Mouse (Mus musculus): Measurements from ENCODE around the gene Gm49383.

Gm49383 gene

DNA sequence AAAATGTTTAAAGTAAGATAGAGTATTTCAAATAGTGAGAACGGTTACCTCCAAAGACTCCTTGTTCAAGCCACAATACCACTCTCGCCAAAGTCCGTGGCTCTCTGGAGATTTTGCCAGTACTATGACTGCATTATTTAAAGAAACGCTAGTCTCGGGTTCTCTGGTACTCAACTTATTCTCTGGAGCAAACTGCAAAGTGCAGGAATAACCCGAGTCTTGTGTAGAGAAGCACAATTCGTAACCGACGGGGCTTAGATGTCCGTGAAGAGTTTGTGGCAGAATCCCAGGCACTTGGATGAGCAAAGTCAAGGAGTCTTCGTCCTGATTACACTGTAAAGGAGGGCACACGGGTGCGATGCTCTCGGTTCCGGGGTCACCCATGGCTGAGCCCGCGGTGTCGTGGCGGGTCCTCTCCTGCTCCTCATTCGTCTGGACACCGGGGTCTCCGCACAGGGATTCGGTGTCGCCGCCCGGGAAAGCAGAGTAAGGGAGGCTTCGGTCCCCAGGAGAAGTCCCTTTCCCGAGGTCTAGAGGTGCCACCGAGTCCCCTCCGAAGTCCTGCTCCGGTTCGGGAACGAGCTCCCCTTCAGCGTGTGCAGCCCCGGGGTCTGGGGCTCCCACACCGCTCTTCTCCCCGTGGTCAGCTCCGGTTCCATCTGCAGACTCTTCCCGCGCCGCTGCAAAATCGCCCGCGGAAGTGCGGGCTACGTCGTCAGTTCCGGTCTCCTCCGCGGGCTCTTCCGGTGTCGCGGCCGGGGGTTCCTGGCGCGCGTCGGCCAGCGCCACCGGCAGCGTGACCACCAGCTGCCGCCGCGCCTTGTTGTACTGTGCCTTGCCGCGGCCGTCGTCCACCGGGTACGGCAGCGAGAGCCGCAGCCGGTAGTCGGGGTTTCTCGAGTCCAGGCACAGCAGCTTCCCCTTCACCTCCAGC is at the start of gene Gm49383:
Gene Gm49383 (minus strand): TSS at position 661 of the 934 bp plus-strand sequence.
- in situ Hi-C loops (cut with MboI, MseI) = no loop called here

DNA sequence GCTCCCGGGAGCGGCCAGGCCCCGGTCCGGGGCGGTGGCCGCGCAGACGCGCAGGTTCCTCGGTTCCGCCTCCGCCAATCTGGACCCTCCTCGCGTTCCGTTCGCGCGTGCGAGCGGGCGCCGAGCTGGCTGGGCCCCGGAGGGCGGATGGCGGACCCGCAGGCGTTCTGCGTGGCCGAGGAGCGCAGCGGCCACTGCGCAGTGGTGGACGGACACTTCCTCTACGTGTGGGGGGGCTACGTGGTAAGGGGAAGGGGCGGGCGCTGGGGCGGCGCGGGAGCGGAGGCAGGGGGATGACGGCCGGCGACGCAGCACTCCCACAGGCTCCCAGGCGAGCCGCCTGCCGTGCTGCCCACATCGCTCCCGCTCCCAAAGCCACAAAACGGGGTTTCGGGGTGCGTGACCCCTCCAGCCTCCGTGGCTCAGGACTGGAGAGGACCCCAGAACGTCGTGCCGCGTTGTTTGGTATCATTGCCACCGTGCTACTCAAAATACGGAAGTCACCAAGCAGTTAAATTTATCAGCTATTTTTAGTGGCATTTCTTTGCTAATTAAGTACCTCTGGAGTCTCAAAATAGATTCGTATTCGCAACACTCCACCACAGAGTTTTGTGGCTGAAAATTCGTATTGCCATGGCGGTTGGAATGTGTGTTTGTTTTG is 45.0 kb upstream of the Gm49383 start:
- in situ Hi-C loops (cut with MboI, MseI) = no loop called here

DNA sequence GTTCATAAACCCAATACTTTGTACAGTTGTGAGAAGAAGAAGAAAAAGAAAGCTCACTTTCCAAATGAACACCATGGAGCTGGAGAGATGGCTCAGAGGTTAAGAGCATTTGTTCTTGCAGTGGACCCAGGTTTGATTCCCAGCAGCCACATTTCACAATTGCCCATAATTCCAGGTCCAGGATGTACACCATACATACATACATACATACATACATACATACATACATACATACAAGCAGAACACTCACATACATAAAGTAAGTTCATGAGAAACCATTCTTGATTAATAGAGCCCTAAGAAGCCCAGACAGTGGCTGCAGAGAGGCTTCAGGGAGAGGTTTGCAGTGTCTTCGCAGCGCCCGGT is 44.5 kb upstream of the Gm49383 start:
- in situ Hi-C loops (cut with MboI, MseI) = no loop called here

GRCm38 (mm10) chr12:69240876-69241275 is 44.0 kb upstream of the Gm49383 start, which contains the start of gene Klhdc1:
TSS of gene Klhdc1 (plus strand) at chr12:69241176.
- in situ Hi-C loops (cut with MboI, MseI) = no loop called here

DNA sequence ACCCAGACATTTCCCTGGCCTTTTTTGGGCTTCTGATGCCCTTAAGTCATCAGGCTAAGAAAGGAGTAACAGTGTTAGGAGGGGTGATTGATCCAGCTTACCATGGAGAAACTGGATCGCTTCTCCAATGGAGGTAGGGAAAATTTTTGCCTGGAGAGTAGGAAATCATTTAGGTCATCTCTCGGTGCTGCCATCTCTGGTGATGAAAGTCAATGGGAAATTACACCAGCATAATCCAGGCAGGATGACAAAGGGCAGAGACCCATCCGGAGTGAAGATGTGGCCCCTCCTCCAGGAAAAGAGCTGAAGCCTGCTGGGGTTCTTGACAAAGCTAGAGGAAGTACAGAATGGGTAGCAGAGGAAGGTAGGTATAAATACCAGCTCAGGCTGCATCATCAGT is 41.4 kb upstream of the Gm49383 start:
- in situ Hi-C loops (cut with MboI, MseI) = no loop called here

DNA sequence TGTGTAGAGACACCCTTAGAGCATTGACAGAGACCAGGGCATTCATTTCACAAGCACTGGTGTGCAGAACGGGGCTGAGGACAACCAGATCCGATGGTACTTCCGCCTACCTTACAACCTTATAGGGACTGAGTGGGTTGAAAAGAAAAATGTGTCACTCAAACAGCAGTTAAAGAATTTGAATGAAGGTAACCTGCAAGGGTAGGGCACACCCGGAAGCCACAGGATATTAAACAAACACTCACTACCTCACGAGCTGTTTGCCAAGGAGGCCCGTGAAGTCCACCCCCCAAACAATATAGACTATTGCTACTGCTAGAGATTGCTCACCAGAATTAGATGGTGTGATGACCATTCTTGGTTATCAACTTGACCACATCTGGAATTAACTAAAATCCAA is 38.9 kb upstream of the Gm49383 start:
- in situ Hi-C loops (cut with MboI, MseI) = no loop called here

GRCm38 (mm10) chr12:69229251-69229650 is 32.3 kb upstream of the Gm49383 start:
- in situ Hi-C loops (cut with MboI, MseI) = loop anchor here in 1 of 2 experiments (5.0 kb wide), 1 partner anchor 93 kb away; no protein-coding TSS in a partner anchor

- in situ Hi-C loops (cut with MboI, MseI) = loop anchor here in 1 of 2 experiments (5.0 kb wide), 1 partner anchor 94 kb away; no protein-coding TSS in a partner anchor
Observed at GRCm38 (mm10) chr12:69227776-69228466, 31.0 kb upstream of the Gm49383 start, which contains the start of gene Pole2. TSS of gene Pole2 (minus strand) at chr12:69228195.

DNA sequence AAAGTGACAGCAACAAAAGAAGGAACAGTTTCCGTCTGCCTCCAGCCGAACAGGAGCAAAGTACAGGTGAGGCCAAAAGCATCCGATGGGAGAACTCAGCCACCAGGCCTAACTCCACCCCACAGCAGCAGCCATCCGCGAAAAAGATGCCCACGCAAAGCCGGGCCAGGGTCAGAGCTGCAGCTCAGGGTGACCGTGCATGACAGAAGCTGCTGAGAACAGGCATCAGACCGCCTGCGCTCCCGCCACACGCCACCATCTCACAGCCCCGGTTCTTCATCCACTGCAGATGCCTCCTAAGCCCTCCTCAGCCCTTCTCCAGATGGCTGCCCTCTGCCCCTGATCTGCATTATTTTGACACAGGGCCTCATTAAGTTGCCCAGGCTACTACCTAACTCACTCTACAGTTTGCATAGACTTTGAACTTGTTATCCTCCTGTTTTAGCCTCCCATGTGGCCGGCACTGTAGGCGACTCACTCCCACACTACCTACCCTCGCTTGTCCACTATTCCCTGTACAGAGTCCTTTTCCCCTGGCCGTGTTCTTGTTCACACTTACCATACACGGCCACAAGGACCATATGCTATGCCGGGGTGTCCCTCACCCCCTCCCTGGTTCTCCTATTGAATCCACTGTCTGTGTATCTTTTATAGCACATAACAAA is 23.8 kb upstream of the Gm49383 start:
- in situ Hi-C loops (cut with MboI, MseI) = no loop called here

DNA sequence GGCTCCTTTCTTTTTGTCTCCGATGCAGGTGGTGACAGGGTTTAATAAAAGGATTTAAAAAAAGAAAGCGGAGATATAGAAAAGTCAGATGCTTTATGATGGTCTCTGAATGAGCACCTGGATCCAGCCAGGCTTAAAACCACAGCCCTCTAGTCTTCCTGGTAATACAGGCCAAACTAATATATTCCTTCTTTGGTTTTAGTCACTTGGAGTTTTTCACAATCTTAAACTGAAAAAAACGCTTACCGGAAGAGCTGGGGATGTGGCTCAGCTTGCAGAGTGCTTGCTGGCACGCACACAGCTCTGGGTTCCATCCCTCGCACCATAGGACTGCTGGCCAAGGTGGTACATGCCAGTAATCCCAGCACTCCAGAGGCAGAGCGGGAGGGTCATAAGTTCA is 19.7 kb upstream of the Gm49383 start:
- in situ Hi-C loops (cut with MboI, MseI) = loop anchor here (5.0 to 10.0 kb wide), 2 partner anchors 81 to 98 kb away; partner anchors contain the start of gene Klhdc2 (in 1 of the 2)

DNA sequence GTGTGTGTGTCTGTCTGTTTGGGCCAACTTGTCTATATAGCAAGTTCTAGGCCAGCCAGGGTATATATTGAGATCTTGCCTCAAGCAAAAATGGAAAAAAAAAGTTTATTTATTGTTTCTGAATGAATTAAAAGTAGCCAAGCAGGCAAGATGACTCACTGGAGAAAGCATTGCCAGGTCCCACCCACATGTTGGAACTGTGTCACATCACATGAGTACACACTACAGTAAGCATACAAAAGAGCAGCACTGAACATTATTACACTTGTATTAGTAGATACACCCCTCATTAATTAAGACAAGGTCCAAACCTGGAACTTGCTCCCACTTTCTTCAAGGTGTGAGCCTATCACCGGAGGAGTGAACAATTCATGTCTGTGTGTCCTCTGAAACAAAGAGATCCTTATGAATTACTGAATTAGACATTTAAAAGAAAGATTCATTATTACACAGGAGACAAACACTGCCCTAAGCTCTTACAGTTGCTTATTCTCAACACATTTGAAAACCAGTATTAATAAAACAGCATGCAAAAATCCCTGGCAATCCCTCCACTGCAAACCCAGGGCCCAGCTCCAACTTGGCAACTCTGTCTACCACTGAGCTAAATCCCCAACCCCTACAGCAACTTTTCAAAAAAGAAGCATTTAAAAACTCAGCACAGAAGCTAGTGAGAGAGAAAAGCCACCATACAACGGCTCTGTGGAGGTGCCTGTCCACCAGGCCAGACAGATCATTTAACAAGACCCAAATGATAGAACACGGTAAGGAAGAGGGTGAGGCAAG is 18.3 kb upstream of the Gm49383 start:
- in situ Hi-C loops (cut with MboI, MseI) = loop anchor here (5.0 to 10.0 kb wide), 2 partner anchors 82 to 100 kb away; partner anchors contain the start of gene Klhdc2 (in 1 of the 2)

DNA sequence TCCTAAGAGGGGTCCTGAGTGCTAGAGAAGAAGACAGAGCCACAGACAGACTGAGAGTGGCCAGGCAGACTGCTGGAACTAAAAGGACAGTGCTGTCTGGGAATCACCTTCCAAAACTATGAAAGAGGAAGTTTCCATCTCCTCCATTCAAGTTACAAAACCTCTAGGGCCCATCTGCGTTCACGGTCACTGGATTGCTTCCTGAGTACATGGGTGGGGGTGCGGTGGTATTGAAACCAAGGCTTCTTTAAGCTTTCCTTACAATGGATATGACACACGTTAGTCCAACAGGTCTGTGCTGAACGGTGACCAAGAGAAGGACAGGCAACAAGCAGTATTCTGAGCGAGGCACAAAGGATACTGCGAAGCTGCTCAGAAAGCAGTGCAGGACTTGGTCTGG is 17.5 kb upstream of the Gm49383 start:
- in situ Hi-C loops (cut with MboI, MseI) = loop anchor here in 1 of 2 experiments (10.0 kb wide), 1 partner anchor 100 kb away; no protein-coding TSS in a partner anchor

- in situ Hi-C loops (cut with MboI, MseI) = loop anchor here in 1 of 2 experiments (10.0 kb wide), 1 partner anchor 102 kb away; no protein-coding TSS in a partner anchor
Observed at GRCm38 (mm10) chr12:69213186-69213777, 16.4 kb upstream of the Gm49383 start.

GRCm38 (mm10) chr12:69211057-69211456 is 14.2 kb upstream of the Gm49383 start:
- in situ Hi-C loops (cut with MboI, MseI) = loop anchor here in 1 of 2 experiments (10.0 kb wide), 1 partner anchor 104 kb away; no protein-coding TSS in a partner anchor

DNA sequence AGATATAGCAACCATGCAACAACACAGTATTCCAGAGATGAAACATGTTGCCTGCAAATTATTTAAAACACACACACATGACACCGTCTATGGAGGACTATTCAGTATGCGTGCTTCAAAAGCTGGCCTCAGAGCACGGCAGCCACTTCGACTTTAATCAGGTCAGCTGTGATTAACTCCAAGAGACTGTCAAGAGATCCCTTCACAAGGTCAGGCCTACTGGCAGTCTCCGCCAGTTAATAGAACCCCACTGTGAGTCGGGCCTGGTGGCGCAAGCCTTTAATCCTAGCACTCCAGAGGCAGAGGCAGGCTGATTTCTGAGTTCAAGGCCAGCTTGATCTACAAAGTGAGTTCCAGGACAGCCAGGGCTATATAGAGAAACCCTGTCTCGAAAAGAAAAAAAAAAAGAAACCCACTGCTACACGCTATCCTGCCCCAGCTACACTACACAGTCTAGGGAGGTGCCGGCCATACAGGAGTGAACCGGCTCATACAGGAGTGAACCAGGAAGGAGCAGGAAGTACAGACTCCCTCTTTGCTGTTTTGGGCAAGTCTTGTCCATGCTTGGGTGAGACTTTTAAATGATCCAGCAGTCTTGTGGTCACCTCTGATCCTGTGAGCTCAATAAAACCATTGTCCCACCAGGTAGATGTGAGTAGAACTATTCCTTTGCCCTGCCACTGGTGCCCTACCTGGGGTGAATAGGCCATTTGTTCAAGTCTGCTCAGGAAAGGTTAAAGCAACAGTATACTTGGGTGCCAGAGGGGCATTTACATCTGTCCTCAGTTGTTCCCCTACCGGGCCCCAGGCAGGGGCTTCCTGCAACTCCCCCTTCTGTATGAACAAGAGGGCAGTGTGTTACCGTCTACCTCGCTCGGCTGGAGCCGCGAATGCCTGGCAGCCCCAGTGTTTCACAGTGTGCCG is 13.4 kb upstream of the Gm49383 start:
- in situ Hi-C loops (cut with MboI, MseI) = loop anchor here in 1 of 2 experiments (10.0 kb wide), 1 partner anchor 104 kb away; no protein-coding TSS in a partner anchor

DNA sequence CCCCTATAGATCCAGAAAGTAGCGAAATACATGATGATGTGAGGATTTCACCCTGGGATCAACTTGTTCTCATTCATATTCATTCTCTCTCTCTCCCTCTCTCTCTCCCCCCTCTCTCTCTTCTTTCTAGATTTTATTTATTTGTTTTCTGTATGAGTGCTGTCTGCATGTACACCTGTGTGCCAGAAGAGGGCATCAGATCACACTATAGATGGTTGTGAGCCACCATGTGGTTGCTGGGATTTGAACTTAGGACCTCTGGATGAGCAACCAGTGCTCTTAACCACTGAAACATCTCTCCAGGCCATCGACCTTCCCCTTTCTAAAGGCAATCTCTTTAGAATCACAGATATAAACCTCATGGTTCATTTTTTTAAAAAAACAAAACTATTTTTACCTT is 11.6 kb upstream of the Gm49383 start:
- in situ Hi-C loops (cut with MboI, MseI) = no loop called here

DNA sequence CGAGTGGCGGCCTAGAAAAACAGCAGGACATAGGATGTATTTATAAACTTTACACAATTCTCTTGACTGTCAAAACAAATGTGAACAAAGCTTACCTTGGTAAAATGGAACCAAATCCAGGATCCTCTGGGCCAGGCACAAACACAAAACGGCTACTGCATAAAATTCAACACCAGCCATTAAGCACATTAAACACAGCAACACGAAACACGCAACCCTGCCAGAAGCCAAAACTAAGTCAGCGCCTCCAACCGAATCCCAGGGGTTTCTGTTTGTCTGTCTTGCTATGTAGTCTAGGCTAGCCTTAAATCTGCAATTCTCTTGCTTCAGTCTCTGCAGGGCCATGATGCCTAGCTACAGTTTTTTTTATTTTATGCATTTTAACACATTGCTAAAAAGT is 11.0 kb upstream of the Gm49383 start:
- in situ Hi-C loops (cut with MboI, MseI) = no loop called here

- in situ Hi-C loops (cut with MboI, MseI) = no loop called here
Observed at GRCm38 (mm10) chr12:69207396-69207795, 10.5 kb upstream of the Gm49383 start.

Measured in T-helper 17 cell (primary cell).